Mouse (Mus musculus) granulocyte monocyte progenitor cell, adult 5-6 weeks (primary cell): ENCODE measurements at regions not wholly inside any gene's neighbourhood (a gene's known extent, or its start where the extent isn't known, plus 50 kb on each side); places are given as distances from the start of the nearest gene placed in this dataset.

Experiments
- ATAC-seq: replicated peaks from 2 replicates; pipeline ENCODE4 v1.8.0; 2016; ENCODE audit warnings: mild to moderate bottlenecking, moderate TSS enrichment, inconsistent platforms; ENCODE audit not compliant: poor library complexity, severe bottlenecking

- no peak for ATAC-seq
Measured at GRCm38 (mm10) chr9:115731557-115731956, 177.7 kb upstream of the Gadl1 start.

- peak; percentile 83 for ATAC-seq
Measured at GRCm38 (mm10) chr9:115733104-115733503, 176.2 kb upstream of the Gadl1 start.

- ATAC-seq: peak; percentile 97
Measured at GRCm38 (mm10) chr9:115739984-115740383, 169.3 kb upstream of the Gadl1 start.

- peak; percentile 98 for ATAC-seq
Measured at GRCm38 (mm10) chr9:115746436-115746835, 162.8 kb upstream of the Gadl1 start.

GRCm38 (mm10) chr9:115760496-115760895 lies 148.8 kb upstream of the Gadl1 start:
- ATAC-seq: no peak

- ATAC-seq: no peak
Measured at GRCm38 (mm10) chr9:115764136-115764535, 145.1 kb upstream of the Gadl1 start.

- no peak for ATAC-seq
Measured at GRCm38 (mm10) chr9:115766471-115766870, 142.8 kb upstream of the Gadl1 start.

- ATAC-seq: no peak
Measured at GRCm38 (mm10) chr9:115775112-115775511, 134.1 kb upstream of the Gadl1 start.

- ATAC-seq: no peak
Measured at GRCm38 (mm10) chr9:115775858-115776257, 133.4 kb upstream of the Gadl1 start.

GRCm38 (mm10) chr9:115777097-115777864 lies 132.0 kb upstream of the Gadl1 start:
- ATAC-seq: peak; percentile 93

- no peak for ATAC-seq
Measured at GRCm38 (mm10) chr9:115778862-115779261, 130.4 kb upstream of the Gadl1 start.

GRCm38 (mm10) chr9:115799330-115799729 lies 109.9 kb upstream of the Gadl1 start:
- ATAC-seq: no peak

- no peak for ATAC-seq
Measured at GRCm38 (mm10) chr9:115800624-115801023, 108.6 kb upstream of the Gadl1 start.

GRCm38 (mm10) chr9:115803071-115803470 lies 106.2 kb upstream of the Gadl1 start:
- ATAC-seq: peak; percentile 16; the same call in 1 of the 2 replicates

GRCm38 (mm10) chr9:115805224-115805623 lies 104.0 kb upstream of the Gadl1 start:
- ATAC-seq: peak; percentile 87

- ATAC-seq: peak; percentile 45
Measured at GRCm38 (mm10) chr9:115806018-115806702, 103.1 kb upstream of the Gadl1 start.

GRCm38 (mm10) chr9:115840186-115840585 lies 69.1 kb upstream of the Gadl1 start:
- no peak for ATAC-seq

GRCm38 (mm10) chr9:115840791-115841190 lies 68.5 kb upstream of the Gadl1 start:
- no peak for ATAC-seq

- ATAC-seq: no peak
Measured at GRCm38 (mm10) chr9:115841684-115842083, 67.6 kb upstream of the Gadl1 start.

- no peak for ATAC-seq
Measured at GRCm38 (mm10) chr9:115844340-115844739, 64.9 kb upstream of the Gadl1 start.

- no peak for ATAC-seq
Measured at GRCm38 (mm10) chr9:115845091-115845490, 64.2 kb upstream of the Gadl1 start.
